ENCODE assay signal across 8 mouse cellular contexts in genomic region chr10:25681243-25681642, GRCm38 (mm10).
A peak's percentile ranks its signal among the peaks of the same experiment; 100 is the strongest.
DNase-seq lines count a peak whose midpoint lies in the region; ATAC-seq and TF ChIP-seq lines count a peak whose summit lies in the region.

No protein-coding gene starts in this region.

- peak; percentile 55; the same call in 1 of the 2 replicates for TF ChIP-seq CTCF in liver, adult 2 months (IDR thresholded peaks at IDR 0.05; ENCODE audit: low read depth, low read length)
- TF ChIP-seq CTCF in brain, embryonic 14.5 days (IDR thresholded peaks at IDR 0.05; ENCODE audit: borderline replicate concordance, extremely low read depth, insufficient read depth, insufficient read length), result peak; percentile 77; the same call in 1 of the 2 replicates
- TF ChIP-seq CTCF in left cerebral cortex, adult 2 months (IDR thresholded peaks at IDR 0.05), result peak; percentile 76

- no peak overlapping the region for H3K9ac ChIP-seq in liver, adult 2 months (ENCODE audit: low read depth, low read length)
- H3K9ac ChIP-seq in liver, embryonic 12.5 days, result no peak overlapping the region
- H3K9ac ChIP-seq in forebrain, embryonic 11.5 days (ENCODE audit: low read length), result no peak overlapping the region
- H3K9ac ChIP-seq in hindbrain, embryonic 15.5 days, result no peak overlapping the region
- H3K9ac ChIP-seq in midbrain, embryonic 15.5 days, result no peak overlapping the region

- no peaks in the 10 kb centered on the region for H3K79me2 ChIP-seq in liver, adult 2 months (ENCODE audit: control insufficient read depth, insufficient read depth, low read length)

- no peaks in the 10 kb centered on the region for H3K36me3 ChIP-seq in liver, adult 2 months (ENCODE audit: control insufficient read depth, insufficient read depth, low read length)
- H3K36me3 ChIP-seq in liver, embryonic 12.5 days, result no peaks in the 10 kb centered on the region
- H3K36me3 ChIP-seq in forebrain, embryonic 11.5 days (ENCODE audit: control insufficient read depth, insufficient read depth, low read length), result no peaks in the 10 kb centered on the region
- H3K36me3 ChIP-seq in hindbrain, embryonic 15.5 days, result no peaks in the 10 kb centered on the region
- H3K36me3 ChIP-seq in midbrain, embryonic 15.5 days (replicated peaks), result no peaks in the 10 kb centered on the region

- no peak for ATAC-seq in liver, embryonic 12.5 days
- ATAC-seq in forebrain, embryonic 11.5 days (replicated peaks; ENCODE audit: low FRiP score), result peak; percentile 71; the same call in 1 of the 2 replicates
- ATAC-seq in hindbrain, embryonic 15.5 days (ENCODE audit: low FRiP score, low read depth), result peak; percentile 70; the same call in 1 of the 2 replicates
- ATAC-seq in midbrain, embryonic 15.5 days (replicated peaks), result 0 out of 2 replicates have a peak, but pooled peaks have one; percentile 54

- H3K4me3 ChIP-seq in liver, adult 2 months (ENCODE audit: insufficient read depth, low read depth, low read length), result no peak overlapping the region
- H3K4me3 ChIP-seq in liver, embryonic 12.5 days, result no peak overlapping the region
- no peak overlapping the region for H3K4me3 ChIP-seq in forebrain, embryonic 11.5 days (ENCODE audit: low read depth, low read length)
- no peak overlapping the region for H3K4me3 ChIP-seq in hindbrain, embryonic 15.5 days
- H3K4me3 ChIP-seq in left cerebral cortex, adult 2 months, result no peak overlapping the region
- no peak overlapping the region for H3K4me3 ChIP-seq in midbrain, embryonic 15.5 days

- H3K27me3 ChIP-seq in liver, adult 2 months (ENCODE audit: control insufficient read depth, insufficient read depth, low read length), result no peaks in the 10 kb centered on the region
- H3K27me3 ChIP-seq in liver, embryonic 12.5 days (replicated peaks), result no peaks in the 10 kb centered on the region
- H3K27me3 ChIP-seq in forebrain, embryonic 11.5 days (ENCODE audit: control insufficient read depth, insufficient read depth, low read length), result no peaks in the 10 kb centered on the region
- H3K27me3 ChIP-seq in hindbrain, embryonic 15.5 days, result no peaks in the 10 kb centered on the region
- H3K27me3 ChIP-seq in midbrain, embryonic 15.5 days (replicated peaks), result no peaks in the 10 kb centered on the region

- TF ChIP-seq POLR2A in liver, adult 2 months (IDR thresholded peaks at IDR 0.05; ENCODE audit: extremely low read depth, insufficient read depth, low read length), result no peak
- no peak for TF ChIP-seq POLR2A in brain, embryonic 14.5 days (IDR thresholded peaks at IDR 0.05; ENCODE audit: borderline replicate concordance, extremely low read depth, insufficient read depth, insufficient read length, poor library complexity, severe bottlenecking)

- H3K4me1 ChIP-seq in liver, adult 2 months (ENCODE audit: control insufficient read depth, insufficient read depth, low read length), result no peaks in the 10 kb centered on the region
- H3K4me1 ChIP-seq in liver, embryonic 12.5 days, result no peaks in the 10 kb centered on the region
- no peaks in the 10 kb centered on the region for H3K4me1 ChIP-seq in forebrain, embryonic 11.5 days (replicated peaks; ENCODE audit: control insufficient read depth, insufficient read depth, low read length)
- peaks cover 7% of the 10 kb centered on the region; the same call in 1 of the 2 replicates for H3K4me1 ChIP-seq in hindbrain, embryonic 15.5 days (replicated peaks)
- peaks cover 12% of the 10 kb centered on the region for H3K4me1 ChIP-seq in midbrain, embryonic 15.5 days

- no peaks in the 10 kb centered on the region for H3K9me3 ChIP-seq in liver, embryonic 12.5 days (replicated peaks)
- no peaks in the 10 kb centered on the region for H3K9me3 ChIP-seq in forebrain, embryonic 11.5 days (ENCODE audit: control insufficient read depth, low read length)
- H3K9me3 ChIP-seq in hindbrain, embryonic 15.5 days, result no peaks in the 10 kb centered on the region
- no peaks in the 10 kb centered on the region for H3K9me3 ChIP-seq in midbrain, embryonic 15.5 days

- intact Hi-C loops in left cerebral cortex, adult 2 months (cut with DNase I), result loop anchor here (2.0 to 5.0 kb wide), 2 partner anchors 396 to 666 kb away; no protein-coding TSS in a partner anchor

- H3K4me2 ChIP-seq in liver, embryonic 12.5 days, result no peak overlapping the region
- H3K4me2 ChIP-seq in forebrain, embryonic 11.5 days (ENCODE audit: low read depth, low read length, severe bottlenecking), result no peak overlapping the region
- H3K4me2 ChIP-seq in hindbrain, embryonic 15.5 days, result no peak overlapping the region
- no peak overlapping the region for H3K4me2 ChIP-seq in midbrain, embryonic 15.5 days

- DNase-seq in liver, adult 2 months (ENCODE audit: extremely low read depth, low read depth, low spot score), result peak; percentile 45
- DNase-seq in brain, embryonic 14.5 days (ENCODE audit: low read depth), result peak; percentile 89
- peak; percentile 72 for DNase-seq in forebrain, embryonic 11.5 days (ENCODE audit: low spot score)
- peak; percentile 63 for DNase-seq in left cerebral cortex, adult 2 months (ENCODE audit: extremely low spot score in 1 of 2, low spot score in 2 of 2)
- peak; percentile 47 for DNase-seq in thymus, postnatal 14 days

- H3K27ac ChIP-seq in liver, adult 2 months (replicated peaks; ENCODE audit: insufficient read depth, low read depth, low read length), result no peak overlapping the region
- H3K27ac ChIP-seq in liver, embryonic 12.5 days, result no peak overlapping the region
- H3K27ac ChIP-seq in forebrain, embryonic 11.5 days (ENCODE audit: low read depth, low read length), result no peak overlapping the region
- H3K27ac ChIP-seq in hindbrain, embryonic 15.5 days (replicated peaks), result no peak overlapping the region
- no peak overlapping the region for H3K27ac ChIP-seq in left cerebral cortex, adult 2 months
- no peak overlapping the region for H3K27ac ChIP-seq in midbrain, embryonic 15.5 days

- 13% methylated on average over 6 of the region's 6 CpGs for WGBS in liver, adult 2 months
- WGBS in liver, embryonic 12.5 days (ENCODE audit: insufficient replicate concordance), result 14% methylated on average over 6 of the region's 6 CpGs
- WGBS in forebrain, embryonic 11.5 days, result 19% methylated on average over 6 of the region's 6 CpGs
- 15% methylated on average over 6 of the region's 6 CpGs for WGBS in hindbrain, embryonic 15.5 days
- WGBS in midbrain, embryonic 15.5 days, result 20% methylated on average over 6 of the region's 6 CpGs
